Mouse (Mus musculus): ENCODE measurements around the gene Rpl26. TPM values are rescaled to one million over a fixed set of nuclear protein-coding genes. Genes with fewer than 3 reads are reported as not detected.

The Rpl26 gene
- total RNA-seq, 2 experiments from 2014 or later: 894 to 903 TPM

Other genes with a start within 250 kb of the Rpl26 start
- 100 to 1,000 TPM; 200 to 219 TPM for gene Myh10, start 210.0 kb upstream of the Rpl26 start, total RNA-seq (2021)
- gene Ndel1, start 29.7 kb upstream of the Rpl26 start, total RNA-seq (2021): 100 to 1,000 TPM; 110 to 127 TPM
- gene Rnf222, start 13.0 kb upstream of the Rpl26 start, total RNA-seq (2021): not detected
- not detected for gene Odf4, start 25.5 kb downstream of the Rpl26 start, total RNA-seq (2021)
- 10 to 100 TPM; 20.4 to 24.0 TPM for gene Arhgef15, start 55.9 kb downstream of the Rpl26 start, total RNA-seq (2021)
- 1 to 10 TPM; 5.6 to 6.7 TPM for gene Slc25a35, start 66.5 kb downstream of the Rpl26 start, total RNA-seq (2021)
- 10 to 100 TPM; 17.8 to 18.2 TPM for gene Rangrf, start 73.6 kb downstream of the Rpl26 start, total RNA-seq (2021)
- 10 to 100 TPM; 26.1 to 26.2 TPM for gene Pfas, start 106.9 kb downstream of the Rpl26 start, total RNA-seq (2021)
- 10 to 100 TPM; 37.8 to 46.0 TPM for gene Ctc1, start 114.3 kb downstream of the Rpl26 start, total RNA-seq (2021)
- gene Aurkb, start 144.1 kb downstream of the Rpl26 start, total RNA-seq (2021): under 1 TPM in 1 of 2 experiments, not detected in 1; 0.30 TPM
- gene Borcs6, start 158.1 kb downstream of the Rpl26 start, total RNA-seq (2021): 10 to 100 TPM; 35.2 to 38.0 TPM
- 10 to 100 TPM; 23.6 to 26.8 TPM for gene Tmem107, start 169.2 kb downstream of the Rpl26 start, total RNA-seq (2021)
- 1,000 to 10,000 TPM; 1,053 to 1,091 TPM for gene Vamp2, start 186.9 kb downstream of the Rpl26 start, total RNA-seq (2021)
- 100 to 1,000 TPM; 129 to 133 TPM for gene Per1, start 193.6 kb downstream of the Rpl26 start, total RNA-seq (2021)
- under 1 TPM; 0.42 to 0.79 TPM for gene Hes7, start 218.8 kb downstream of the Rpl26 start, total RNA-seq (2021)
- under 1 TPM; 0.53 to 0.98 TPM for gene 9130213A22Rik, start 221.0 kb downstream of the Rpl26 start, total RNA-seq (2021)
- gene Aloxe3, start 224.3 kb downstream of the Rpl26 start, total RNA-seq (2021): 1 to 10 TPM; 4.4 to 6.8 TPM

All from left cerebral cortex, adult 18-20 months (tissue).